Mouse (Mus musculus) A20 (cell line): ENCODE results near the gene Prm1.
"Not testable (repeated sequence)": the region's sequence is repeated elsewhere in the genome, so short reads cannot be mapped to it uniquely, and the experiment has no call there.

ENCODE experiments used
- DNase-seq: peaks from one replicate; pipeline ENCODE4 v3.0.0-alpha.2; 2011; ENCODE audit warnings: low read depth, low spot score

Prm1 gene

DNA sequence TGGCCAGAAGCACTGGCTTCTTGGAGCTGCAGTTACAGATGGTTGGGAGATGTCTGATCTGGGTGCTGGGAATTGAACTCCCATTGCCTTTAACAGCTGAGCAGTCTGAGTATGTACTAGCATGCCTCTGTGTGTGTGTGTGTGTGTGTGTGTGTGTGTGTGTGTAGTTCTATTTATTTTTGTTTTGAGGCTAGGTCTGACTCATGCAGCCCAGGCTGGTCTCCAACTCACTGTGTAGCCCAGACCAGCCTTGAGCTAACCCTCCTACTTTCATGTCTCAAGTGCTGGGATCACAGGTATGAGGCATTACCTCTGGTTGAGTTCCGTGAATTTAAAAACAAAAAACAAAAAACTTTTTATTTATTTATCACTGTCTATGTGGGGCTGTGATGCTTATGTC, 18.9 kb upstream of the Prm1 start:
- DNase-seq: no peak

DNA sequence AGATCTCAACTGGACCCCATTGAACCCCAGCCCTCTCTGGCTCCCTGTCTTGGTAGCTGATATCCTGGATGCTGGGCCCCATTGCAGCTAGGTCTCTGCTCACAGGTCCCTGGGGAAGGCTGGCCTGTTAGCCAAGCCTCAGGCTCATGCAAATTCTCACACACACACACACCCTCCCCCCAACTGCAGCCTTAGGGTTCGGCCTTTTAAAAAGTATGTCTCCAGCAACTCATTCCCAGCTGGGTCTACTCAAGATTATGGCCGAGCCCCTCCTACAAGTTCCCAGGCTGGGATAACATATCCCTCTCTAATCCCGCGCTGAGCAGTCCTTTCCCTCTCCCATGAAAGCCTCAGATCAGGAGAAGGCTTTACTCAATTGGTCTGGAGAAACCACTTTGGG, 15.7 kb upstream of the Prm1 start:
- DNase-seq: peak; percentile 51

DNA sequence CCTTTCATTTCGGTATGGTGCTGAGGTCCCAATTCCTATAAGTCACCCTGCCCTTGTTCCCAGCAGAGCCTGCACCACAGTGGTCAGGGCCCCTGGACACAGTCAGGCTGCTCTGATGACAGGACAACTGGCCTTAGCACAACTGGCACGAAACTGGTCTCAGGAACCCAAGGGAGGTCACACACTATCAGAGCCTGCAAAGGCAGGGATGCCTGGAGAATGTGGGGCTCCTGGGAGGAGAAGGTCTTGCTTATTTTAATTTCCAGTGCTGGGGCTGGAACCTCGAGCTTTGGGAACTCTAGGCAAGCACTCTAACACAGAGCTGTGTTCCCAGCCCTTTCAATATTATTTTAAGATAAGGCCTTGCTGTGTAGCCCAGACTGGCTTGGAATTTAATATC, 14.3 kb upstream of the Prm1 start:
- no peak for DNase-seq

DNA sequence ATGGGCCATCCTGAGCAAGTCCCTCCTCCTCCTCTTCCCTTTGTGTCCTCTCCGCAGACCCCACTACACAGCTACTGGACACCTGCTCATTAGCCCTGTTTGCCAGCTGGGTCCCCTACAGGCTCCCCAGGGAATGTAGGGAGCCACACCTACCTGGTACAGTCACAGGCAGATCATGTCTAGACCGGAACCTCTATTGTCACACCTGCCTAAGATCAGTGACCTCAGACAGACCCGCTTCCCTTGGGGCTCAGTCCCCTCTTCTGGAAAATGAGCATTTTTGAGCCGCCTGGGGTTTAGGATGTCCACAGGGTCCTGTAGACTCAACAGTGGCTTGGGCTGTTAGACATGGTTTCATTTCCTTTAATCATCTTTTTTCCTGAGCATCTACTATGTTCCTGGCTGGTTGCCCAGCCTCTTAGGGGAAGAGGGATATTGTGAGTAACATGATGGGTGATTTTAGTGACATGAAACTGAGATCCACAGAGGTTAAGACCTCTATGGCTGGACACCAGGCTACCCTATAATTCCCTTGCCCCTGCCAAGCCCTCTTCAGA, 13.0 kb upstream of the Prm1 start:
- peak; percentile 30 for DNase-seq

DNA sequence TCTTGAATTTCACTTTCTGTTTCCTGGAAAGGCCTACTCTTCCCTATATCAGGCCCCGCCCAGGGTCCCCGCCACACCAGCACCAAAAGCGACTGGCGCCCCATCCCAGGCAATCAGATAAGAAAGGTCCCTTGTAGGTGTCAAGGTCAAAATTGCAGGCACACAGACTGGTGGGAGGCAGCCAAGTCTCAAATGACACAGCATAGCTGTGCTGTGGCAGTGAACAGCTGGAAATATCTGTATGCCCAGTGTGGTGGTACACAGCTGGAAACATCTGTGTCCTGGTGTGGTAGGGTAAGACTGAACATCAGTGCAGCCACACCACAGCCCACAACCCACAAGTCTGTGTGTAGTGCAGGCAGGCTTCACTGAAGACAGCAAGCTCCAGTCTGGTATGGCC, 9.2 kb upstream of the Prm1 start:
- DNase-seq: no peak

DNA sequence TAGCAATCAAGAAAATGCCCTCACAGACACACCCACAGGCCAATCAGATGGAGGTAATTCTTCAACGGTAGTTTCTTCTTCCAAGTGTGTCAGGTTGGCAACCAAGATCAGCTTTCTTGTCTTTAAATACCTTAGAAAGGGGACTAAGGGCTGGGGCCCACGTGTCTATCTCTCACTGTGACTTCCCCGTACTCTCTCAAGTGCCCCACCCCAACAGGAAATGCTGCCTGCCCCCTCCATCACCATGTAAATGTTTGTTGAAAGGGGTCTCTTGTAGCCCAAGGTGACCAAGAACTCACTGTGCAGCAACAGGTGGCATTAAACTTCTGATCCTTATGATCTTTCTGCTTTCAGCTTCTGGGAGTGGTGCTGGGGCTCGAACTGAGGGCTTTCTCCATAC, 8.1 kb upstream of the Prm1 start:
- DNase-seq: no peak

DNA sequence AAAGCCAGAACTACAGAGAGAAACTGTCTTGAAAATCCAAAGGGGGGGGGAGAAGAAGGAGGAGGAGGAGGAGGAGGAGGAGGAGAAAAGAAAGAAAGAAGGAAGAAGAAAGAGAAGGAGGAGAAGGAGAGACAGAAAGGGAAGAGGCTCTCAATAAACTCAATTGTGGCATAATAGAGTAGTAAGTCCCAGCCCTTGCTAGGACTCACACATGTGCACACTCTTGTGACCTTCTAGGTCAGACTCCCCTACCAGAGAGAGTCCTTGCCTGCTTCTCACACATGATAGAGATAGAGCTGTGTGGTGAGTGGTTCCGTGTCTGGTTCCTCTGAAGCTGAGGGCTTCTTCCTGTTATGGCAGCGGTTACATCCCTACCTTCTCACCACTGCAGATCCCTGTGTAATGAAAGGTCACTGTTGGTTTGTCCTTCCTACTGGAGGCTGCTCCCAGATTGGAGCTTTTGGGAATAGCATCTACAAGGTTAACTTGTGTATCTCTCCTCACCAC, 7.3 kb upstream of the Prm1 start, which contains the start of gene Gm11172:
Gm11172 (plus strand) TSS at position 51 of the 507 bp plus-strand sequence.
- no peak for DNase-seq

DNA sequence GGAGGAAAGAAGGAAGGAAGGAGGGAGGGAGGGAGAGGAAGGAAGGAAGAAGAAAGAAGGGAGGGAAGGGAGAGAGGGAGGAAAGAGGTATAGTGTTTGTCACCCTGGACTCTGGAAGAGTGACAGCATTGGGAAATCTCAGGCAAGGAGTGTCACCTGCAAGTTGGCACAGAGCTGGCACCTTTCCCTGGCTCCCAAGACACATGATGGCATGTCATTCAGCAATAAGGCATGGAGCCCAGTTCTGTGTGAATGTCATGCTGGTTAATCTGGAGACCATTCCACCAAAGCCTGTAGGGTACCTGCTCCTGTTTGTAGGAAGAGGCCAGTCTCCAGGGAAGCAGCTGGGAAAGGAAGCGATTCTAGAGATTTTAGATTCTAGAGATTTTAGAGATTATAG, 4.7 kb upstream of the Prm1 start:
- DNase-seq: no peak

DNA sequence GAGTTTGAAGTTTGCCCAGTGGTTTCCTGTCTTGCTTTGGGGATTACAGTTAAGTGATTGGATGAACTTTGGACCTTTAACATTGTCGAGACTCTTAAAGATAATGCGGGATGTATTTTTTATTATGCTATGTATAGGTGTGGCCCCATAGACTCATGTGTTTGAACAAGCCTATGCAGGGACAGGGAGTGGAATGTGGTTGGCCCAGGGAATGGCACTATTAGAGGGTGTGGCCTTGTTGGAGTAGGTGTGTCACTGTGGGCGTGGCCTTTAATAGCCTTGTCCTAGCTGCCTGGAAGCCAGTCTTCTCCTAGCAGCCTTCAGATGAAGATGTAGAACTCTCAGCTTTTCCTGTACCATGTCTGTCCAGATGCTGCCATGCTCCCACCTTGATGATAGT, 3.2 kb downstream of the Prm1 start:
- DNase-seq: not testable (repeated sequence)

DNA sequence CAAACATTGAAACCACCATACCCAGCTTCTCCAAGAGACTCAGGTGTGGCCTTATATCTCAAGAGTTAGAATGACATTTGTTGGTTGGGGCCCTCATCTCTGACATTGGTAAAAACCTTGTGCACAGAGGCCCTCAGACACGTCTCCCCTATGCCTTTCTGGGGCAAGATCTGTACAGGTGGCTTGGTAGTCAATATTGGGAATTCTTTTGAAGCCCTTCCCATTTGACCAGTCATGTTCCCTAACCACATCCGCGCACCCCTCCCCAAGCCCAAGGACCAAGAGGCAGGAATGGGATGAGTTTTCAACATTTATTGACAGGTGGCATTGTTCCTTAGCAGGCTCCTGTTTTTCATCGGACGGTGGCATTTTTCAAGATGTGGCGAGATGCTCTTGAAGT, 9.6 kb downstream of the Prm1 start, which contains the start of gene Prm2:
Prm2 (minus strand) TSS at position 101 of the 400 bp plus-strand sequence.
- DNase-seq: no peak

DNA sequence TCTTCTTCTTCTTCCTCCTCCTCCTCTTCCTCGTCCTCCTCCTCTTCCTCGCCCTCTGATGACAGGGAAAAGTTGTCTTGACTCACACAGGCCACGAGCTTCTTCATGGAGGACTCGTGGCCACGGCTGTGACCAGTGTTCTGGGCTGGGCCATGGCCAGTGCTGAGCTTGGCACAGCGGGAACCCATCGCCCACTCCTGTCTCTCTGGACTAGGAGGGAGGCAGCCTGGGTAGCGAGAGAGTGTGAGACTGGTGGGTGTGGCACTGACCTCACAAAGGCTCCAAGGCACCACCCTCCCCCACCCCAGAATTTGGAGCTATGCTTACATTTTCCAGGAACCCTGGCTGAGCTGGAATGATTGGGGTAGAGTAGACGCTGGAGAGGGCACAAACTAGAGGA, 14.9 kb downstream of the Prm1 start, which contains the start of gene Prm3:
Prm3 (minus strand) TSS at position 213 of the 400 bp plus-strand sequence.
- no peak for DNase-seq

DNA sequence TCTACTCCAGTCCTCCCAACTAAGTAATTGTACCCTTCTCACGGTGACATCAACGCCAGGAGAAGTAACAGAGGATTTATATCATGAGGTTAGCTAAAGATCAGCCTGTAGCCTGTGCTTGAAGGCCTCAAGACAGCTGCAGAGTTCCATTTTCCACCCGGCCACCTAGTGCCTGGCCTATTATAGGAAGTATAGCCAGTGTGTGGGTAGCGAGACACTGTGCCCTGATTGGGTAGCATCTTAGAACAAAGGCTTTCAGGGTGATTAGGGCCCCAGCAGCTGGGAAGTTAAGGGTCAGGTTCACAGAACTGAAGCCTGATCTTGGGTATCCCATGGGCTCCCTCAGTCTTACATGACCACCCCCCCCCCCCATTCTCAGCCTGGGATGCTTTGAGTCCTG, 16.8 kb downstream of the Prm1 start:
- DNase-seq: no peak

DNA sequence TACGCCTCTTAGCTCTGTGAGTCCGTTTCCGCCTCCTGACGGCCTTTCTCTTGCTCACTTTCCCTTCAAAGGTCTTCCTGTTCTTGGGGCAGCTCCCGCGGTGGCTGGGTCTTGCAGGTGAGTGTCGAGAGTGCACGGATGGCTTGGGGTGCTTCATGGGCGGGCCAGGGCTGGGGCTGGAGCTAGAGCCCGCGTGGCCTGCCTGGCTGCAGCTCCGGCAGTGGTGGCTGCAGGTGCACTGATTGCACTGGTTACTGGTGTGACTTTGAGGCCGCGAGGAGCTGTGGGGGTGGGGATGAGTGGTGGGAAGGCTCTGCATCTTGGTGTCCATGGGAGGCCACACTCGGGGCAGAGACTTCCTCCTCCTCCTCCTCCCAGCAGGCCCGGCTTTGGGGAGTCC, 17.4 kb downstream of the Prm1 start, which contains the start of gene Tnp2:
Tnp2 (minus strand) TSS at position 390 of the 400 bp plus-strand sequence.
- no peak for DNase-seq

DNA sequence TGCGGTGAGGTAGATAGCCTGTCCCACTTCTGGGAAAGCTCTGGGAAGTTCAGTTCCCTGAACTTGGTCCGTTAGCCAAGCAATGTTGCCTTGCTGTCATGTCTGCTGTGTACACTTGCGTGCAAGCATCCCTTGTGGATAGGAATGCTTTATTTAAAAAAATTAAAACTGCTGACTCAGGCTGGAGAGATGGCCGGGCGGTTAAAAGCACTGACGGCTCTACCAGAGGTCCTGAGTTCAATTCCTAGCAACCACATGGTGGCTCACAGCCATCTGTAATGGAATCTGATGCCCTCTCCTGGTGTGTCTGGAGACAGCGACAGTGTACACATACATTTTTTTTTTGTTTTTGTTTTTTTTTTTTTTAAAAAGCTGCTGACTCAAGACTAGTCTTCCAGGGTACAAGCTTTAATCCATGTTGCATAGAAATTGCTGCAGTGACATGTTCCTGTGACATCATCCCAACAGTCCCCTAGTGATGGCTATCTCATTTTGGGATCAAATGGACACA, 18.0 kb downstream of the Prm1 start:
- DNase-seq: no peak

DNA sequence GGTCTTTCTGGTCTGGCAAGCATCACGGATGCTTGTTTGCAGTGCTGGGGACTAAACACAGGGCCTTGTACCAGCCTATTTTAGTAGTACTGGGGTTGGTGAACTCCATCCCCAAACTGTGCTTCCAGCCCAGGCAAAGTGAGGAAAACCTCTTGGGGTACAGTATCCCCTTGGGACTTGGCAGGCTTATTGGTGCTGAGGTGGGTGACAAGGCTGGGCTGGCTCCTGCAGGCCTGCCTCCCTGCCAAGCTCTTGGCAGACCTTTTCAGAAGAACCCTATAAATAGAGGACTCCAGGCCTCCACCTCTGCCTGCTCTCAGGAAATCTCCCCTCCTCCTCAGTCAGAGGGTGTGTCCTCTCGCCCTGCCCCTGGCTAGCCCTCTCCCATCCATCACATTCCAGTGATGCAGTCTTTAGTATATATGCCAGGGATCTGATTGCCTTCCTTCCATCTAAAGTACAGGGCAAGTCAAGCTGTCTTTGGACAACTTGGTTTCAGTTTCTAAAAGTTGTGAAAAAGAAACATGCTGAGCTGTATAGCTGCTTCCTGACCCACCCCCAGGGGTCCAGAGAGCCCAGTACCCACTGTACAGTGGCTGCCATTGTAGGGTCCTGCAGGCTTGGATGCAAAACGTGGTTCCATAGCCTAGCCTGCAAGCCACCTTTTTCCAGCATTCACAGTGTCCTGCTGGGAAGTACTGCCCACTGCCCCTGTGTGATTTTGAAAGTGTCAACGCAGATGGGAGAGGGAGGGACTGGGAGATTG, 18.7 kb downstream of the Prm1 start:
- DNase-seq: no peak

DNA sequence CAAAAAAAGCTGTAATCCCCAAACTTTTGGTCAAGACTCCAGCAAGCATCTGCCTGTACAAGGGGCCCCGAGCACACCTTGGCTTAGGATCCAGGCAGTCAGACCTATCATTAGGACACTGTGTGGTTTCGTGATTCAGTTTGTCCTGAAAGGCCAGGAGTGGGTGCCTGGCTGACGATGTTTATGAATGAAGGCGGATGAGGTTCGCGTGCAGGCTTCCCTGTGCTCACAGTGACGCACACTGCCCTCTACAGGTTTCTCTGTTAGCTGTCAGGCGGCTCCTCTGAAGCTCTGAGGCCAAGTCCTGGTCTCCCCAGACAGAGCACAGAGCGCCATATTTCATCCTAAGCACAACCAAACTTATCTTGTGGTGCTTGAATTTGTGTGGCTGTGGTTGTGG, 19.4 kb downstream of the Prm1 start:
- DNase-seq: peak; percentile 92

DNA sequence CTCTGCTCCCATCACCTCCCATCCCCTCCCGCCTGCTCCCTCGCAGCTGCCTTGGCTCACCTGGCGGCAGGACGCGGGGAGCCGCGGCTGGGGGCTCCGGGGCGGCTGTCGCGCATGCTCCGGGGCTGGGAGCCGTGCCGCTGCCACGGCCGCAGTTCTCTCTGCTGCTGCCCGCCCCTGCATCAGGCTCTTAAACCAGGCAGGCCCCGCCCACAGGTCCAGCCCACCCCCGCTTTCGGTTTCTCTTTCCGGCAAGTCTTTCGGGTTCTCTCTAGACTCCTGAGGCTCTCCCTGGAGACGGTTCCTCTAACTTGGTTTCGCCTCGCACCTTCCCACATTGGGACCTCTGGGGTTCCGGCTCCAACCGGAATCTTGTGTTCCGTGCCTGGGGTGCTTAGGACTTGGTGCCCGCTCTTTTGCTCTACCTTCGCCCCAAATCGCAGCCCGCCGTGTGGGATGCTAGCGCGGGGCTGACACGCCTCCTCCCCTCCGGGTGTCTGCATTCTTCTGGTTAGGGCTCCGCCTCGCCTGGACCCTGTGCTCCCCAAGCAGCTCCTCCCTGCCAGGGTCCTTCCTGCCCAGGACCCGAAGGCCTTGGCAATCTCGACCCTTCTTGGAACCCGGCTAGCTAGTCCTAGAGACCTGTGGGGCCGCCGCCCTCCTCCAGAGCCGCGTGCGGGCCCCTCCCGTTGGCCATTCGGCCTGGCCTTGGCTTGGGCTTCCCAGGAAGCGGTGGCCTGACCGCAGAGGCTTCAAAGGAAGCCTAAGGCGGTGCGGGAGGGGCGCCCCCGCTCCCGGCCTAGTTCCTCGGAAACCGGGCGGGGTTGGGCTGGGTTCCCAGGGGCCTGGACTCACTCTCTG, 20.0 kb downstream of the Prm1 start, which contains the start of gene Socs1:
Socs1 (minus strand) TSS at position 166 of the 861 bp plus-strand sequence.
- peak; percentile 99 for DNase-seq

DNA sequence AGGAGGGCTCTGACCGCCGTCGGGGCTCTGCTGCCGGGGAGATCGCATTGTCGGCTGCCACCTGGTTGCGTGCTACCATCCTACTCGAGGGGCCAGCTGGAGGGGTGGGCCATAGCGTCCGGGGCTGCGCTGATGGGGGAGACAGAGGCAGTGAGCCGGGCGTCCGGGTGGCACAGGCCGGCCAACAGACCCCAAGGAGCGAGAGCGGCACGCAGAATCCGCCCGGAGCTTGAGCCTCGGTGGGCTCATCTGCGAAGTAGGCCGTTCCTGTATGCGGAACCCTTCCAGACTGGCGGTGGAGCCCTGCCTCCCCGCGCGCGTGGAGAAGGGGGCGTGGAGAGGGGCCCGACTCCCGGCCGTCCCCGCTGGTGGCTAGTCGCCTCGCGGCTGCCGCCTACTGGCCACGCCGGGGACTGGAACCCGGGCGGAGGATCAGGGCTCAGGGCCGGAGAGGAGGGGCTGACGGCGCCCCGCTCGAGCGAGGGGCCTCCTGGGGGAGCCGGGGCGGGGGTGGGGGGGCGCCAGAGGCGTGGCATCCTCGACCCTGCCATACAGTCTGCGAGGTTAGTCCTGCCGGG, 20.8 kb downstream of the Prm1 start:
- DNase-seq: peak; percentile 95

DNA sequence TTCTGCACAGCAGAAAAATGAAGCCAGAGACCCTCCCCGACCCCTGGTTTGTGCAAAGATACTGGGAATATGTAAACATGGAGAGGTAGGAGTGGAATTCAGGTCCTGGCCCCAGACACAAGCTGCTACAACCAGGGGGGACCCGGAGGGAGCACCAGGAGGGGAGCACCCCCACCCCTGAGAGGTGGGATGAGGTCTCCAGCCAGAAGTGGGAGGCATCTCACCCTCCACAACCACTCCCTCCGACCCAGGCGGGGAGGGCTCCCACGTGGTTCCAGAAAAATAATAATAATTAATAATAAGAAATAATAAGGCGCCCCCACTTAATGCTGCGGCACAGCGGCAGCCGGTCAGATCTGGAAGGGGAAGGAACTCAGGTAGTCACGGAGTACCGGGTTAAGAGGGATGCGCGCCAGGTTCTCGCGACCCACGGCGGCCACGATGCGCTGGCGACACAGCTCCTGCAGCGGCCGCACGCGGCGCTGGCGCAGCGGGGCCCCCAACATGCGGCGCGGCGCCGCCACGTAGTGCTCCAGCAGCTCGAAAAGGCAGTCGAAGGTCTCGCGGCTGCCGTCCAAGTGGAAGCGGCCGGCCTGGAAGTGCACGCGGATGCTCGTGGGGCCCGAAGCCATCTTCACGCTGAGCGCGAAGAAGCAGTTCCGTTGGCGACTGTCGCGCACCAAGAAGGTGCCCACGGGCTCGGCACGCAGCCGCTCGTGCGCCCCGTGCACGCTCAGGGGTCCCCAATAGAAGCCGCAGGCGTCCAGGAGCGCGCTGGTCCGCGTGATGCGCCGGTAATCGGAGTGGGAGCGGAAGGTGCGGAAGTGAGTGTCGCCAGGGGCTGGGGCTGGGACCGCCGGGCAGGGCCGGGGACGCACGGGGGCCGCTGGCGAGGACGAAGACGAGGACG, 21.5 kb downstream of the Prm1 start:
- DNase-seq: peak; percentile 76

DNA sequence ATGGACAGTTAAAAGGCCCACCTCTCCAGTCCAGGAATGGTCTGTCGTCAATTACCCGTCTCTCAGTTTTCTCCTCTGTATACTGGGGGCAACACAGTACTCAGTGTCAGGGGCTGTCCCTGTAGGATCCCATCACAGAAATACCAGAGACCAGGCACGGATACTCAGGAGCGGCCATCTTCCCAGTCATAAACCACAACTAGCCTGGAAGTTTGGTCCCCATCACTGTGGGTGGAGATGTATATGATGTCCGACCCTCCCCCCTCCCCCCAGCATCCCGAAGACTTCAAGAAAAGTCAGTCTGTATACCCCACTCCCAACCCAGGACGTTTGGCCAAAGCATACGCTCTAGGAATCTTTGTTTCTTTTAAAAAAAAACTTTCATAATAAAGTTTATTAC, 22.2 kb downstream of the Prm1 start:
- no peak for DNase-seq

DNA sequence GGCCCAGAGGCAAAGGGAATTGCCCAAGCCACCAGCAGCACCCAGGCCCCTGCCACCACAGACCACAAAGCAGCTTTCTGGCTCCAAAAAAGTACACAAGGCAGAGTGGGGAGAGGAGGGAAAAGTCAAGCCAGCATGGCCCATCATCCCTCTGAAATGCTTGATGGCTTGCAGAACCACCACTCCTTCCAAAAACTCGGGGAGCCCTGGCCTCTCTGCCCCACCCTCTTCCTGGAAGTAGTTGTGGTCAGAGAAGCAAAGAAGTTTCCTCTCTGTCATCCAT, 22.5 kb downstream of the Prm1 start:
- DNase-seq: peak; percentile 55
